Mouse (Mus musculus) ES-E14 (cell line): Measurements from ENCODE around the gene Jsrp1.

Experiments
- MAFK ChIP-seq: IDR thresholded peaks from 2 replicates; pipeline ENCODE4 v1.6.1; 2014; ENCODE audit warnings: mild to moderate bottlenecking, low read depth, low read length, inconsistent platforms; ENCODE audit not compliant: insufficient read depth
- ZC3H11A ChIP-seq: IDR thresholded peaks from 2 replicates; pipeline ENCODE4 v1.6.1; 2012; ENCODE audit warnings: low read depth, mild to moderate bottlenecking, inconsistent platforms, low read length, borderline replicate concordance

- no peak for TF ChIP-seq ZC3H11A
- no peak for TF ChIP-seq MAFK
These were observed 25.1 kb upstream of the Jsrp1 start for GRCm38 (mm10) chr10:80838346-80838912.
